Mouse (Mus musculus) cerebellum, postnatal 36 days (tissue): Measurements from ENCODE around the gene Tbc1d5.
A peak's percentile ranks its signal among the peaks of the same experiment; 100 is the strongest.

Experiments
- DNase-seq, 2 experiments: peaks; one replicate each; pipeline ENCODE4 v3.0.0; 2021 to 2022; ENCODE audit warnings: mixed read lengths in 2 of 2

Gene Tbc1d5

GRCm38 (mm10) chr17:51179195-51179953 is at the start of gene Tbc1d5:
TSS of gene Tbc1d5 (minus strand) at chr17:51179352.
- peak; percentile 95 to 96 for DNase-seq

GRCm38 (mm10) chr17:51226056-51226455 is 46.9 kb upstream of the Tbc1d5 start:
- DNase-seq, result no peak

DNA sequence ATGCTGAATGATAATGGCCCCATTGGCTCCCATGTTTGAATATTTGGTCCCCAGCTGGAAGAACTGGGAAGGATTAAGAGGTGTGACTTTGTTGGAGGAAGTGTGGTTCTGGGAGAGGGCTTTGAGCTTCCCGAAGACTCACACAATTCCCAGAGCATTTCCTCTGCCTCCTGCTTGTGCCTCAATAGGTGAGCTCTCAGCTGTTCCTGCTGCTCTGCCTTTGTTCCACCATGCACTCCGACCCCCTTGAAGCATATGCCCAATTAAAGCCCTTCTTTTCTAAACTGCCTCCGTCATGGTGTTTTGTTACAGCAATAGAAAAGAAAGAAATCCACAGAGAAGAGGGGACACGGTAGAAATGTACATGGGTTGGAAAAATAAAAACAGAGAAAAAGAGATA is 44.0 kb upstream of the Tbc1d5 start:
- DNase-seq, result no peak

- DNase-seq, result no peak
Measured at GRCm38 (mm10) chr17:51221075-51221474, 41.9 kb upstream of the Tbc1d5 start.

- DNase-seq, result no peak
Measured at GRCm38 (mm10) chr17:51219897-51220296, 40.7 kb upstream of the Tbc1d5 start.

DNA sequence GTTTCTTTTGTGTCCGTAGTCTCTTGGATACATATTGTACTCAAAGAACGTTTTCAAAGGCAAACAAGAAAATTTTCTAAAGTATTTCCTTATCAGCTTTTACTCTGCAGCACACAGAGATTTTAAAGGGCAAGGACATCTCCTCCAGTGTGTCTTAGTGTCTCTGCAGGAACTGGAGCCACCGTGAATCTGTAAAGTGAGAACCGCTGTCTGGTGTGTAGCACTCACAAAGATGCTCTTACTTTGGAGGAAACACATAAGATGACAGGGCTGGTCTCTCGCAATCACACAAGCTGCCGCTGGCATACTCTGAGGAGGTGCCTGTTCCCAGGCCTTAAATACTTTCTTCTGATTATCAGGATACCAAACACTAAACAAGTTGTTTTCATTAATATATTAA is 37.3 kb upstream of the Tbc1d5 start:
- no peak for DNase-seq

DNA sequence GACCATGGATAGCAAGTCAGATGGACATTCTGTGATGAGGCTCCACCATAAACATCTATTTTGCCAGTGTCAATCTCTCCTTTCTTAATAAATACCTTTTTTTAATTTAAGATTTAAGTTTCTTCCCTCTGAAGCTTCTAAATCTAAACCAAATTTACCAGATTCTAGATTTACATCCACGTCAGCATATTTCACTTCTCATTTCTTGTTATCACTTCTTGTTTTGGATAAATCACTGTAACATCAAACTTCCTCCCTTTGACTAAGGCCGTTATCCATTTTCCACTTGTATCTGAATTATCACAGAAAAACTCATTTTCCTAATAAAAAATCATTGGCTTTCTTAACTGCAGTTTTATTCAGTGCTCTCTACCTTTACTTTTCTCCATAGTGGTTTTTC is 30.4 kb upstream of the Tbc1d5 start:
- no peak for DNase-seq

GRCm38 (mm10) chr17:51204643-51205042 is 25.5 kb upstream of the Tbc1d5 start:
- no peak for DNase-seq

DNA sequence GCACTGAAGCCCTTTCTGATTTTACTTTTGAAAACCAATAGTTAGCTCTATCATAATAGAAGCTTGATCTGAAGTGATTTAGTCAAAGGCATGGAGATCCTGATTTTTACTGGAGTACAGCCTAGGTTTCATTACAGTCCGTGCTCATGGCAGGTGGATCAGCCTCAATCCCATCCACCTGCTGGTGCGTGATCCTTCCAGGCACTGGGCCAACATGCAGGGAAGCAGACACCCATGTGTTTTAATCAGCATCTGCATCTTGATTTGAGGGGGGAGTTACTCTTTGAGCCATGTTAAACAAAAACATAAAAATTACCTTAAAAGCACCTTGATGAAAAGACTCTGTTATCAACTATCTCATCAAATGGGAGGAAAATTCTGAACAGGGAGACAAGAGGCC is 16.4 kb upstream of the Tbc1d5 start:
- DNase-seq, result no peak

DNA sequence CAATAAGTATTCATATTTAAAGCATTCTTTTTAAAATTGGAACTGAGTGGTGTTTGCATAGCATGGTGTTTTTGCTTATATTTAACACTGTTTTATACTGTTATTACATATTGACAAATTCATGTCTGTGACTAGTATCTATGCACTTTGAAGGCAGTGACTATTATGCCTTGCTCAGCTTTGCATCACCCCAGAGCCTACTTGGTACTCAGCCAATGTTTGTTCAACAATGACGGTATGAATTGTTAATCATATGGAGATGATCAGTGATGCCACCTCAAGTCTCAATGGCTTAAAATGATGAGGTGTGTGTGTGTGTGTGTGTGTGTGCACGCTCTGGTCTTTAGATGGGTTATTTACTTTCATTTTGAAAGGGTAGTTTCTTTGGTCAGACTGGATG is 15.6 kb upstream of the Tbc1d5 start:
- DNase-seq, result no peak

GRCm38 (mm10) chr17:51191381-51191780 is 12.2 kb upstream of the Tbc1d5 start:
- no peak for DNase-seq

GRCm38 (mm10) chr17:51182715-51183114 is 3.6 kb upstream of the Tbc1d5 start:
- DNase-seq, result no peak

GRCm38 (mm10) chr17:51178491-51179194 is 509 bp downstream of the Tbc1d5 start:
- DNase-seq, result peak; percentile 72 to 75

DNA sequence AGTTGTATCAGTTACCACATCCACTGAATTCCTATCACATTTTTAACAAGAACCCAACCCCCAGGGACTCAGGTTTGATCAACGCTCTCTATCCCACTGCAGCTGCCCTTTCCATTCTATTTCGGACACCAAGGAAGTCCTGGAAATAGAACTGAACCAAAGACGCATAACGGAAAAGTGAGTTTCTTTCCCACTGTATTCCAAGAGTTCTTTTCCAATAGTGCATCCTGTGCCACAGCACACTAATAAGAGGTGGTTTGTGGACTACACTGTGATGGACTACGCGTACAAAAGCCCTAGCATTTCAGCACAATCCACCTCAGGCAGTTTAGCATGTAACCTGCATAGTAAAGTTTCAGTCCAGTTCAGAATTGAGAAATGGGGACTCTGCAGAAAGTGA is 1.2 kb downstream of the Tbc1d5 start:
- DNase-seq, result peak in 1 of 2 experiments; percentile 10

DNA sequence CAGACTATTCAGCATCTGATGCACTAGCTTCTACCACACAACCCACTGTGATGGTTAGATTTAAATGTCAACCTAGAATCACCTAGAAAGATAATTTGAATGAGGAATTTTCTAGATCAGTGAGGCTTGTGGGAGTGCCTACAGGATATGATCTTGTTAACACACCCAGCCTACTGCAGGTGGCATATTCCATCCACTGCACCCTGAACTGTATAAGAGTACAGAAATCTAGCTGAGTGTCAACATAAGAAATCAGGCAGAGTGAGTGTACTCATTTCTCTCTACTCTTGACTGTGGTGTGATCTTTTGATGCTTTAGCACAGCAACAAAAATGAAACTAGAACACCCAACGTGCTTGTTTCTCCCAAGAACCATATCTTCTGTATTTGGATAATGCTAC is 6.8 kb downstream of the Tbc1d5 start:
- no peak for DNase-seq

DNA sequence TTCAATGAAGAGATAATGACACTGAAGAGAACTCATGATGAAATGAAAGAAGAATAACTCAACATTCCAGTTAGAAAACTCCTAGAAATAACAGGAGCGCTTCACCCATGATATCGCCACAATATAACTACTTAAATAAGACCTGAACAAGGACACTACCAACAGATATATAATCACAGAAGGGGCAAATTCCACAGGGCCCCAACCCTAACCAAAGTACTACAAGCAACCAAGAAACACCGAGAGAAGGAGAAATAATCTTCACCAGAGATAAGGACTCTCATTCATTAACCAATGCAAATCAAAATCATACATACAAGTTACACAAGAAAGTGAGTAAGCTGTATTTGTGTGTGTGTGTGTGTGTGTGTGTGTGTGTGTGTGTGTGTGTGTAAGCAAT is 7.6 kb downstream of the Tbc1d5 start:
- no peak for DNase-seq

GRCm38 (mm10) chr17:51169911-51170310 is 9.2 kb downstream of the Tbc1d5 start:
- no peak for DNase-seq

- DNase-seq, result no peak
Measured at GRCm38 (mm10) chr17:51162366-51162765, 16.8 kb downstream of the Tbc1d5 start.

GRCm38 (mm10) chr17:51159261-51159660 is 19.9 kb downstream of the Tbc1d5 start:
- peak; percentile 19 to 37 for DNase-seq

GRCm38 (mm10) chr17:51150999-51151398 is 28.2 kb downstream of the Tbc1d5 start:
- no peak for DNase-seq

- no peak for DNase-seq
Measured at GRCm38 (mm10) chr17:51144983-51145382, 34.2 kb downstream of the Tbc1d5 start.

- DNase-seq, result no peak
Measured at GRCm38 (mm10) chr17:51142095-51142494, 37.1 kb downstream of the Tbc1d5 start.

DNA sequence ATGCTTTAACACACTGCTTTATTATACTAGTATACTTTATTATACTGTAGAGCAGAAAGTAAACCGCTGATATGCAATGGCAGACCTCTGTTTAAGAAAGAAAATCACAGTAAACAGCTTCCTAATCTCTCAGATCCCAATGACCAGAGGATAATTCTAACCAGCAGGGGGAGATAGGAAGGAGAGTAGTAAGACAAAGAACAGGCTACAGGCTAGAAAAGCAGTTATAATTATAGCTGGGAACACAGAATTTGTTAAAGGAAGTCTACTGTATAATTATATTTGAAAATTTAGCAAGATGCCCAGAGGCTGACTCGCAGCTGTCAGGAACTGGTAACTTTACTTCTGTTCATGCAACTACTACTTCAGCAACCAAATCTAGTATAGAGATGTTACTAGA is 68.0 kb downstream of the Tbc1d5 start:
- no peak for DNase-seq

DNA sequence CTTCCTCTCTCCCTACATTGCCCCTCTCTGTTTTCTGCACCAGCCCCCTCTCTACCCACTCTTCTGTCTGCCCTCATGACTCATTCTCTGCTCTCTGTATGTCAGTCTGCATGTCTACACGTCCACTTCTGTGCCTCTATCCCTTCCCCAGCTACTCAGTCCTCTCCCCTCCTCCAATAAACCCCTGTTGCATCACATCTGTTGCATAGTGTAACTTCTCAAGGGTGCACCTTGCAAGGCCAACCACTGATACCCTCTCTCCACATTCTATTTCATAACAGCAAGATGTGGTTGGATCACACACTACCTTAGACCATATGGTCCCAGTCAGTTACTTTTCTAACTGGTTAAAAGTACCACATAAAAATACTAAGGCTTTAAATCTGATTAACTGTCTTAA is 74.9 kb downstream of the Tbc1d5 start:
- DNase-seq, result no peak
